Mouse (Mus musculus): ENCODE measurements at regions not wholly inside any gene's neighbourhood (a gene's known extent, or its start where the extent isn't known, plus 50 kb on each side); places are given as distances from the start of the nearest gene placed in this dataset.

GRCm38 (mm10) chr12:15931535-15931934 is 114.8 kb upstream of the Trib2 start:
- H3K27me3 ChIP-seq (ENCODE audit: insufficient read depth, low read length): no peaks in the 10 kb centered on the region
- H3K9me3 ChIP-seq (ENCODE audit: low read length): no peaks in the 10 kb centered on the region
- H3K4me3 ChIP-seq (ENCODE audit: low read length): no peak overlapping the region
- WGBS: 98% methylated on average over 4 of the region's 4 CpGs
- ATAC-seq (no peak), DNase-seq (ENCODE audit: low spot score) (no peak)
- no peak overlapping the region for H3K4me2 ChIP-seq (ENCODE audit: low read depth, low read length)
- no peak overlapping the region for H3K9ac ChIP-seq (replicated peaks; ENCODE audit: low read length)
- H3K36me3 ChIP-seq (ENCODE audit: insufficient read depth, low read length): no peaks in the 10 kb centered on the region
- no peak for TF ChIP-seq CTCF (IDR thresholded peaks at IDR 0.05; ENCODE audit: low read depth)
- H3K27ac ChIP-seq: no peak overlapping the region
- H3K4me1 ChIP-seq (ENCODE audit: insufficient read depth, low read length): no peaks in the 10 kb centered on the region

- no peaks in the 10 kb centered on the region for H3K27me3 ChIP-seq (ENCODE audit: insufficient read depth, low read length)
- H3K4me2 ChIP-seq (ENCODE audit: low read depth, low read length): no peak overlapping the region
- H3K4me3 ChIP-seq (ENCODE audit: low read length): no peak overlapping the region
- no peaks in the 10 kb centered on the region for H3K36me3 ChIP-seq (ENCODE audit: insufficient read depth, low read length)
- DNase-seq (ENCODE audit: low spot score) (no peak), ATAC-seq (no peak)
- H3K27ac ChIP-seq: no peak overlapping the region
- H3K9ac ChIP-seq (replicated peaks; ENCODE audit: low read length): no peak overlapping the region
- no peak for TF ChIP-seq CTCF (IDR thresholded peaks at IDR 0.05; ENCODE audit: low read depth)
- no peaks in the 10 kb centered on the region for H3K4me1 ChIP-seq (ENCODE audit: insufficient read depth, low read length)
- H3K9me3 ChIP-seq (ENCODE audit: low read length): no peaks in the 10 kb centered on the region
- 95% methylated on average over 3 of the region's 3 CpGs for WGBS
Observed at GRCm38 (mm10) chr12:15930155-15930554, 113.4 kb upstream of the Trib2 start.

DNA sequence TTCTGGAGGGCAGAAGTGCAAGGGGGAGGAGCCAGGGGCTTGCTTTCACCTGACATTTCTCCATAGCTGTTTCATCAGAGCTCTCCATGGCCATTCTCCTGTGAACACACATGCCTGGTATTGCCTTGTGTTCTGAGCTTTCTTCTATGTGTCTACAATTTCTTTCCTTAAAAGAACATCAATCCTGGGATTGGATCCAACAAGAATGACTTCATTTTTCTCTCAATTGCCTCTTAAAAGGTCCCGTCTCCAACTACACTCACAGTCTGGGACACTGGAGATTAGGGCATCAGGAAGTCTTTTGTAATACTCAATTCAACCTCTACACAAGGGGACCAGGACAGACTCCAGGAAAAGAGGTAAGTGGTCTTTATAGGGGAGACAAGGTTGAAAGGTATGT is 112.8 kb upstream of the Trib2 start:
- H3K4me3 ChIP-seq (ENCODE audit: low read length): no peak overlapping the region
- H3K27me3 ChIP-seq (ENCODE audit: insufficient read depth, low read length): no peaks in the 10 kb centered on the region
- ATAC-seq (no peak), DNase-seq (ENCODE audit: low spot score) (no peak)
- H3K4me2 ChIP-seq (ENCODE audit: low read depth, low read length): no peak overlapping the region
- H3K9ac ChIP-seq (replicated peaks; ENCODE audit: low read length): no peak overlapping the region
- H3K4me1 ChIP-seq (ENCODE audit: insufficient read depth, low read length): no peaks in the 10 kb centered on the region
- H3K9me3 ChIP-seq (ENCODE audit: low read length): no peaks in the 10 kb centered on the region
- no peak overlapping the region for H3K27ac ChIP-seq
- TF ChIP-seq CTCF (IDR thresholded peaks at IDR 0.05; ENCODE audit: low read depth): no peak
- H3K36me3 ChIP-seq (ENCODE audit: insufficient read depth, low read length): no peaks in the 10 kb centered on the region
- WGBS: 76% methylated on average over 1 of the region's 1 CpGs

- 86% methylated on average over 1 of the region's 1 CpGs for WGBS
- ATAC-seq: no peak
- H3K9me3 ChIP-seq (ENCODE audit: low read length): no peaks in the 10 kb centered on the region
Observed at GRCm38 (mm10) chr12:15918291-15918690, 101.6 kb upstream of the Trib2 start.

DNA sequence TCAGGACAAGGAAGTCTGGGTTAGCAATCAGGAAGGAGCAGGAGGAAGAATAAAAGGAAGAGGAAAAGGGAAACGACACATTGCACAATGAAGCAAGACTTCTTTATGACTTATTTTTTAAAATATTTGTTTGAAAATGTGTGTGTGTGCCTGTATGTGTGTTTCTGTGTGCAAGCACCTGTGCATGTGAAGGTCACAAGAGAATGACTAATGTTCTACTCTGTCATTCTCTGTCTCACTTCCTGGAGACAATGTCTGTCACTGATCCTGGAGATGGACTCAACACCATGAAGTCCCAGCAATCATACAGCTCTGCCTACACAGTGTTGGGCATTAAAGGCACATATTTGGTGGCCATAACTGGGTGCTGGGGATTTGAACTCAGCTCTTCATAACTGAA is 96.2 kb upstream of the Trib2 start:
- Histone ChIP-seq H3K4me1 (ENCODE audit: insufficient read depth, low read length) (no peaks in the 10 kb centered on the region), H3K27me3 (ENCODE audit: insufficient read depth, low read length) (no peaks in the 10 kb centered on the region), H3K27ac (no peak overlapping the region), H3K36me3 (ENCODE audit: insufficient read depth, low read length) (no peaks in the 10 kb centered on the region), H3K9me3 (ENCODE audit: low read length) (no peaks in the 10 kb centered on the region), H3K9ac (replicated peaks; ENCODE audit: low read length) (no peak overlapping the region), H3K4me3 (ENCODE audit: low read length) (no peak overlapping the region), H3K4me2 (ENCODE audit: low read depth, low read length) (no peak overlapping the region)
- no peak for ATAC-seq
- TF ChIP-seq CTCF (IDR thresholded peaks at IDR 0.05; ENCODE audit: low read depth): no peak
- DNase-seq (ENCODE audit: low spot score): no peak
- WGBS: 92% methylated on average over 1 of the region's 1 CpGs

More at GRCm38 (mm10) chr12:15918291-15918690, 101.6 kb upstream of the Trib2 start:
- no peak for DNase-seq (ENCODE audit: low spot score)
- H3K4me3 ChIP-seq (ENCODE audit: low read length): no peak overlapping the region
- H3K4me1 ChIP-seq (ENCODE audit: insufficient read depth, low read length): no peaks in the 10 kb centered on the region
- H3K27ac ChIP-seq: no peak overlapping the region
- H3K9ac ChIP-seq (replicated peaks; ENCODE audit: low read length): no peak overlapping the region
- TF ChIP-seq CTCF (IDR thresholded peaks at IDR 0.05; ENCODE audit: low read depth): no peak
- no peak overlapping the region for H3K4me2 ChIP-seq (ENCODE audit: low read depth, low read length)
- H3K27me3 ChIP-seq (ENCODE audit: insufficient read depth, low read length): no peaks in the 10 kb centered on the region
- H3K36me3 ChIP-seq (ENCODE audit: insufficient read depth, low read length): no peaks in the 10 kb centered on the region

DNA sequence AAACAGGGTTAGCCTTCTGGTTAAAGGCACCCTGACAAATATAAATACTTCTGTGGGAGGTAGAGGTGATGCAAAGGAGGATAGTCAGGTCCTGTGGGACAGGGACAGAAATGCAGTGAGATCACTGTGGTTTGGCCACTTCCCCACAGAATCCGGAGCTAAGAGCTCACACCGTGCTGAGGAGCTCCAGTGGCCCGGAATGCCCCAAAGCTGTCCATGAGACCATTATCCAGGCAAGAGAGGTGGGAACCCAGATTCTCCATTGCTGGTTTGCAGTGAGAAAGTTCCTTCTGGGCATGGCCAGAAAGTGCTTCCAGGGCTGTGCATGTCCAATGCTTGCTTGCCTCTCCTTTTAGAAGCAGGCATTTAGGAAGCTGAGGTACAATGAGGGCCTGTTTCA is 95.8 kb upstream of the Trib2 start:
- Histone ChIP-seq H3K4me2 (ENCODE audit: low read depth, low read length) (no peak overlapping the region), H3K36me3 (ENCODE audit: insufficient read depth, low read length) (no peaks in the 10 kb centered on the region), H3K9me3 (ENCODE audit: low read length) (no peaks in the 10 kb centered on the region), H3K4me3 (ENCODE audit: low read length) (no peak overlapping the region), H3K27me3 (ENCODE audit: insufficient read depth, low read length) (no peaks in the 10 kb centered on the region), H3K4me1 (ENCODE audit: insufficient read depth, low read length) (no peaks in the 10 kb centered on the region), H3K9ac (replicated peaks; ENCODE audit: low read length) (no peak overlapping the region), H3K27ac (no peak overlapping the region)
- TF ChIP-seq CTCF (IDR thresholded peaks at IDR 0.05; ENCODE audit: low read depth): no peak
- ATAC-seq: no peak
- DNase-seq (ENCODE audit: low spot score): no peak
- WGBS: 87% methylated on average over 3 of the region's 3 CpGs

- H3K4me1 ChIP-seq (ENCODE audit: insufficient read depth, low read length): no peaks in the 10 kb centered on the region
- DNase-seq (ENCODE audit: low spot score): no peak
- no peaks in the 10 kb centered on the region for H3K36me3 ChIP-seq (ENCODE audit: insufficient read depth, low read length)
- no peaks in the 10 kb centered on the region for H3K27me3 ChIP-seq (ENCODE audit: insufficient read depth, low read length)
- H3K9ac ChIP-seq (replicated peaks; ENCODE audit: low read length): no peak overlapping the region
- no peak overlapping the region for H3K4me2 ChIP-seq (ENCODE audit: low read depth, low read length)
- H3K9me3 ChIP-seq (ENCODE audit: low read length): no peaks in the 10 kb centered on the region
- TF ChIP-seq CTCF (IDR thresholded peaks at IDR 0.05; ENCODE audit: low read depth): no peak
- ATAC-seq: no peak
- H3K4me3 ChIP-seq (ENCODE audit: low read length): no peak overlapping the region
- 89% methylated on average over 1 of the region's 1 CpGs for WGBS
- no peak overlapping the region for H3K27ac ChIP-seq
Observed at GRCm38 (mm10) chr12:15911254-15911991, 94.7 kb upstream of the Trib2 start.
